Mouse (Mus musculus): Measurements from ENCODE around the gene Slc10a2. TPM values are rescaled to one million over a fixed set of nuclear protein-coding genes. Genes with fewer than 3 reads are reported as not detected.
"Not testable (repeated sequence)": the region's sequence is repeated elsewhere in the genome, so short reads cannot be mapped to it uniquely, and the experiment has no call there.

The Slc10a2 gene
- 0.41 TPM in 1 of 2 replicates, not detected in the other for polyA plus RNA-seq (2015; fragmentation: Nextera tagmentation; extraction: Ambion mirVana)

DNA sequence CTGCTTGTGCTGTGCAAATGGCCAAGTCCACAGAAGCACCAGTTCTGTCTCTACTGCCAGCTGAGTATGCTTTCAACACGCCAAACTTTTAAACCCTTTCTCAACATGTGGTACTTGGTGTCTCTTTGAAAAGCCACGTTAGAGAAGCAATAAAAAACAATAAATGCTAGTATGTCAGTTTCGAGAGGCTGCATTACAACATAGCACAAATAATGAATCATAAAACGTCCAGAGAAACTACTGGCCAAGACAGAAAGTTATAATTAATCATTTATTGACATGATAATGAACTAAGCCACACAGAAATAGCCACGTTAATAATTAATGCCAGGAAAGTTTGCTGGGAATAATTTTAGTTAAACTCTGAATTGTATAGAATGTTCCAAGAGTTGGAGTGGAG is at the start of gene Slc10a2:
Gene Slc10a2 (minus strand): TSS at position 166 of the 400 bp plus-strand sequence.
- ATAC-seq (replicated peaks; ENCODE audit: extremely low read depth, insufficient read depth, low FRiP score), result no peak
- WGBS, result 52% methylated on average over 5 of the region's 5 CpGs

GRCm38 (mm10) chr8:5129322-5129829 is 24.2 kb upstream of the Slc10a2 start:
- 60% methylated on average over 2 of the region's 2 CpGs for WGBS
- Histone ChIP-seq H3K27me3 (ENCODE audit: control insufficient read depth, insufficient read depth, low read length) (no peaks in the 10 kb centered on the region), H3K4me1 (ENCODE audit: control insufficient read depth, insufficient read depth, low read length) (no peaks in the 10 kb centered on the region), H3K4me2 (ENCODE audit: low read depth, low read length) (no peak overlapping the region), H3K36me3 (ENCODE audit: control insufficient read depth, insufficient read depth) (no peaks in the 10 kb centered on the region), H3K27ac (ENCODE audit: low read length) (no peak overlapping the region), H3K9ac (ENCODE audit: low read length) (no peak overlapping the region), H3K9me3 (replicated peaks; ENCODE audit: control insufficient read depth, low read length) (no peaks in the 10 kb centered on the region), H3K4me3 (ENCODE audit: low read length) (no peak overlapping the region)
- ATAC-seq (replicated peaks; ENCODE audit: extremely low read depth, insufficient read depth, low FRiP score), result no peak

More for the DNA sequence above, at the start of gene Slc10a2:
- Histone ChIP-seq H3K9ac (ENCODE audit: low read length) (no peak within 1 kb of the TSS), H3K4me2 (ENCODE audit: low read depth, low read length) (no peak within 1 kb of the TSS), H3K9me3 (replicated peaks; ENCODE audit: control insufficient read depth, low read length) (no peaks in the 10 kb centered on the region), H3K4me1 (ENCODE audit: control insufficient read depth, insufficient read depth, low read length) (no peaks in the 10 kb centered on the region), H3K4me3 (ENCODE audit: low read length) (no peak within 1 kb of the TSS), H3K27ac (ENCODE audit: low read length) (no peak within 1 kb of the TSS), H3K27me3 (ENCODE audit: control insufficient read depth, insufficient read depth, low read length) (no peaks in the 10 kb centered on the region), H3K36me3 (ENCODE audit: control insufficient read depth, insufficient read depth) (no peaks in the 10 kb centered on the region)

DNA sequence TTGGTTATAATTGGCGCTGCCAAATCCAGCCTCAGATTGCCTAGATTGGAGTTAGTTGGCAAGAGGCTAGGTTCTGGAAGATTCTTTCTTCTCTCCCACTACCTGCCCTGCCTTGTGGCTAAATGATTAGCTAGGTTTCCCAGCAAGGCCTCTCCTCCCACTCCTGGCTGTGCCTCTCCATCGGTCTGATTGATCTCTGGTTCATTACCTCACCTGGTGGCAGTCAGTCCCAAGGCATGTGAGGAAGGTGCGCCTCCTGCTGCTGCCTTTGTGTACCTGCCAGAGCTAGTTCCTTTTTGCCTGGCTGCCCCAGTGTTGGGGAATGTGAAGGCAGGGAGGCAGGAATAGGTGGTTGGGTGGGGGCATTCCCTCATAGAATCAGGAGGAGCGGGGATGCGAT is 1.7 kb upstream of the Slc10a2 start:
- Histone ChIP-seq H3K4me2 (ENCODE audit: low read depth, low read length) (no peak overlapping the region), H3K27me3 (ENCODE audit: control insufficient read depth, insufficient read depth, low read length) (no peaks in the 10 kb centered on the region), H3K9me3 (replicated peaks; ENCODE audit: control insufficient read depth, low read length) (no peaks in the 10 kb centered on the region), H3K36me3 (ENCODE audit: control insufficient read depth, insufficient read depth) (no peaks in the 10 kb centered on the region), H3K27ac (ENCODE audit: low read length) (no peak overlapping the region), H3K4me3 (ENCODE audit: low read length) (no peak overlapping the region), H3K9ac (ENCODE audit: low read length) (no peak overlapping the region), H3K4me1 (ENCODE audit: control insufficient read depth, insufficient read depth, low read length) (no peaks in the 10 kb centered on the region)
- WGBS, result 64% methylated on average over 5 of the region's 5 CpGs
- no peak for ATAC-seq (replicated peaks; ENCODE audit: extremely low read depth, insufficient read depth, low FRiP score)

DNA sequence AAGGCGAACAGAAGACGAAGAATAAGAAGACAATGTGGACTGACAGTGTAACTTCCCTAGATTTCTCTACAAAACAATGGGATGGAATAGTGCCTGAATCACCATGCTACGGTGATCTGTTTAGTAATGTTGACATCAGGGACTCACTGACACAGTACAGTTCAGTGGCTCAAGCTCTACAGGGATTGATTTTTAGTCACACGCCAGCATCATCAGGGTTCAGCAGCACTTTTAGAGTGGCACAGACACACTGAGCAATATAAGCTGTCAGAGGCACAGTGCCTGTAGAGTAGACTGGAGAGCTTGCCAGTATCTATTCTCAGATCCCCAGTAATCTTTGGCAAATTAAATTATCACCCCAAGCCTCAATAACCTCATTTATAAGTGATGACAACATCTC is 9.8 kb downstream of the Slc10a2 start:
- Histone ChIP-seq H3K4me2 (ENCODE audit: low read depth, low read length) (no peak overlapping the region), H3K4me1 (ENCODE audit: control insufficient read depth, insufficient read depth, low read length) (no peaks in the 10 kb centered on the region), H3K36me3 (ENCODE audit: control insufficient read depth, insufficient read depth) (no peaks in the 10 kb centered on the region), H3K9me3 (replicated peaks; ENCODE audit: control insufficient read depth, low read length) (no peaks in the 10 kb centered on the region), H3K27ac (ENCODE audit: low read length) (no peak overlapping the region), H3K4me3 (ENCODE audit: low read length) (no peak overlapping the region), H3K9ac (ENCODE audit: low read length) (no peak overlapping the region), H3K27me3 (ENCODE audit: control insufficient read depth, insufficient read depth, low read length) (no peaks in the 10 kb centered on the region)
- 71% methylated on average over 4 of the region's 4 CpGs for WGBS
- no peak for ATAC-seq (replicated peaks; ENCODE audit: extremely low read depth, insufficient read depth, low FRiP score)

DNA sequence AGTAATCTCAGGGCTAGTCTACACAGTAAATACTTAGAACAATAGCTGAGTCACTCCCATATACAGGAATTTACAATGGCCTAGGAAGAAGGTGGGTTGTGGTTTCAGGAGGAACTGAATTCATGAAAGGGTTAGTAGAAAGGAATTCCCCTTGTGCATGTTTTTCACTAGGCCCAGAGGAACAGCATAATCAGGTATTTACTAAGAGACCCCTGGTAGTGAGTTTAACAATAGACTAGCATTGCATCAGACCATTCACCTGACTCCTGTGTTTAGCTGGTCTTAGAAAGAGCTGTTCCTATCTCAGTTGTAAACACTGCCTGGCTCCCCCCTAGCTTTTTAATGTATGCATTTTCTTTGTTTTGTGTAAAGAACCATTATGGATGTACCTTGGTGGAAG is 11.2 kb downstream of the Slc10a2 start:
- H3K4me3 ChIP-seq (ENCODE audit: low read length); H3K27me3 ChIP-seq (ENCODE audit: control insufficient read depth, insufficient read depth, low read length); H3K9me3 ChIP-seq (replicated peaks; ENCODE audit: control insufficient read depth, low read length); H3K9ac ChIP-seq (ENCODE audit: low read length); H3K4me1 ChIP-seq (ENCODE audit: control insufficient read depth, insufficient read depth, low read length); H3K36me3 ChIP-seq (ENCODE audit: control insufficient read depth, insufficient read depth); ATAC-seq (replicated peaks; ENCODE audit: extremely low read depth, insufficient read depth, low FRiP score); H3K4me2 ChIP-seq (ENCODE audit: low read depth, low read length); H3K27ac ChIP-seq (ENCODE audit: low read length): not testable (repeated sequence)

- H3K4me3 ChIP-seq (ENCODE audit: low read length), result no peak overlapping the region
- 79% methylated on average over 3 of the region's 3 CpGs for WGBS
- no peaks in the 10 kb centered on the region for H3K9me3 ChIP-seq (replicated peaks; ENCODE audit: control insufficient read depth, low read length)
- no peaks in the 10 kb centered on the region for H3K36me3 ChIP-seq (ENCODE audit: control insufficient read depth, insufficient read depth)
- H3K9ac ChIP-seq (ENCODE audit: low read length), result no peak overlapping the region
- H3K4me1 ChIP-seq (ENCODE audit: control insufficient read depth, insufficient read depth, low read length), result no peaks in the 10 kb centered on the region
- H3K4me2 ChIP-seq (ENCODE audit: low read depth, low read length), result no peak overlapping the region
- H3K27me3 ChIP-seq (ENCODE audit: control insufficient read depth, insufficient read depth, low read length), result no peaks in the 10 kb centered on the region
- no peak overlapping the region for H3K27ac ChIP-seq (ENCODE audit: low read length)
- ATAC-seq (replicated peaks; ENCODE audit: extremely low read depth, insufficient read depth, low FRiP score), result no peak
These were observed 31.4 kb downstream of the Slc10a2 start for GRCm38 (mm10) chr8:5073654-5074293.

GRCm38 (mm10) chr8:5058888-5059287 is 46.3 kb downstream of the Slc10a2 start:
- H3K27me3 ChIP-seq (ENCODE audit: control insufficient read depth, insufficient read depth, low read length), result no peaks in the 10 kb centered on the region
- 85% methylated on average over 1 of the region's 1 CpGs for WGBS
- no peak overlapping the region for H3K4me2 ChIP-seq (ENCODE audit: low read depth, low read length)
- no peaks in the 10 kb centered on the region for H3K4me1 ChIP-seq (ENCODE audit: control insufficient read depth, insufficient read depth, low read length)
- H3K9ac ChIP-seq (ENCODE audit: low read length), result no peak overlapping the region
- no peak overlapping the region for H3K4me3 ChIP-seq (ENCODE audit: low read length)
- no peak overlapping the region for H3K27ac ChIP-seq (ENCODE audit: low read length)
- no peak for ATAC-seq (replicated peaks; ENCODE audit: extremely low read depth, insufficient read depth, low FRiP score)
- no peaks in the 10 kb centered on the region for H3K36me3 ChIP-seq (ENCODE audit: control insufficient read depth, insufficient read depth)
- H3K9me3 ChIP-seq (replicated peaks; ENCODE audit: control insufficient read depth, low read length), result no peaks in the 10 kb centered on the region

GRCm38 (mm10) chr8:5044361-5044900 is 60.7 kb downstream of the Slc10a2 start:
- not testable (repeated sequence) for H3K4me3 ChIP-seq (ENCODE audit: low read length); H3K4me1 ChIP-seq (ENCODE audit: control insufficient read depth, insufficient read depth, low read length); ATAC-seq (replicated peaks; ENCODE audit: extremely low read depth, insufficient read depth, low FRiP score); H3K9ac ChIP-seq (ENCODE audit: low read length); H3K27ac ChIP-seq (ENCODE audit: low read length); H3K9me3 ChIP-seq (replicated peaks; ENCODE audit: control insufficient read depth, low read length); H3K4me2 ChIP-seq (ENCODE audit: low read depth, low read length); H3K27me3 ChIP-seq (ENCODE audit: control insufficient read depth, insufficient read depth, low read length); H3K36me3 ChIP-seq (ENCODE audit: control insufficient read depth, insufficient read depth)
- WGBS, result 76% methylated on average over 6 of the region's 6 CpGs

DNA sequence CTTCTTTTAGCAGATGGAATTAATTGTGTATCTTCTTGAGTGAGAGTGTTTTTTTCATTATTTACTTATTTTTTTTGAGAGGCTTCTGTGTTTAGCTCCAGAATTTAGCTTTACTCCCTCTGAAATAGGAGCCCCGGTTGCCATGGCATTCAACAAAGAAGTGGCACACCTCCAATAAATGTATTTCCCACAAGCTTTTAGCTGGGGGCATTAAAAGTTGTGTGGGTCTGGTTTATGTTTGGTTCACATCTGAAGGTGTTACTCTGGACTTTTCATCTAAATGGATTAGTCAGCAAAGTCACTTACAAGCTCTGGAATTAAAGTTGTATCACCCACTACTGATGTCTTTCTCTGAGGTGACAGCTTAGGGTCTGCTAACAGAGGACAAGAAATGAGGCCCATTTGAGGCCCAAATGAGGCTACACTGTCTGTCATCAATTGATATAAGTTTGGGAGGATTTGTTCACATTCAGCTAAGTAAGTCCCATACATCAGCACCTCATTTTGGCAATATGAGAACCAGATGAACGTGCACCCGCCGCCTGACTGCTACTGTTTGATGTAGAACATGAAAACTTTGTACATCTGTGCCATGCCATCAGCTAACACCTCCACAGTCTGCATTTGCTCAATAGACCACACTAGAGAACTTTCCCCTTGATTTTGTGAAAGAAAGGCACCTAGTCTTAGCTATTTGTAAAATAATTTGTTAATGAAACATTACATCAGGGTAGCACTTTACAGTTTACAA is 66.2 kb downstream of the Slc10a2 start:
- no peak overlapping the region for H3K27ac ChIP-seq (ENCODE audit: low read length)
- no peaks in the 10 kb centered on the region for H3K27me3 ChIP-seq (ENCODE audit: control insufficient read depth, insufficient read depth, low read length)
- no peak for ATAC-seq (replicated peaks; ENCODE audit: extremely low read depth, insufficient read depth, low FRiP score)
- no peaks in the 10 kb centered on the region for H3K36me3 ChIP-seq (ENCODE audit: control insufficient read depth, insufficient read depth)
- no peak overlapping the region for H3K4me3 ChIP-seq (ENCODE audit: low read length)
- H3K9me3 ChIP-seq (replicated peaks; ENCODE audit: control insufficient read depth, low read length), result no peaks in the 10 kb centered on the region
- no peak overlapping the region for H3K9ac ChIP-seq (ENCODE audit: low read length)
- H3K4me1 ChIP-seq (ENCODE audit: control insufficient read depth, insufficient read depth, low read length), result no peaks in the 10 kb centered on the region
- WGBS, result 60% methylated on average over 4 of the region's 4 CpGs
- no peak overlapping the region for H3K4me2 ChIP-seq (ENCODE audit: low read depth, low read length)
